Mouse (Mus musculus) heart, postnatal 14 days (tissue): Measurements from ENCODE around the gene Rnd1. TPM values are rescaled to one million over a fixed set of nuclear protein-coding genes. Genes with fewer than 3 reads are reported as not detected.

Source experiments
- DNase-seq, 2 experiments: peaks; one replicate each; pipeline ENCODE4 v3.0.0; 2021 to 2022
- intact Hi-C: fragments of 180-260 bp; cut with DNase I; formaldehyde crosslinking; loops from one replicate; pipeline ENCODE4 v1.15.1; 2025
- total RNA-seq, 2 experiments: library from RNA; stranded (reverse); gene quantifications; 2 replicates each; pipeline ENCODE4 v1.2.3; 2021

Rnd1 gene
- total RNA-seq, 2 experiments from 2014 or later = 0.69 to 1.0 TPM

DNA sequence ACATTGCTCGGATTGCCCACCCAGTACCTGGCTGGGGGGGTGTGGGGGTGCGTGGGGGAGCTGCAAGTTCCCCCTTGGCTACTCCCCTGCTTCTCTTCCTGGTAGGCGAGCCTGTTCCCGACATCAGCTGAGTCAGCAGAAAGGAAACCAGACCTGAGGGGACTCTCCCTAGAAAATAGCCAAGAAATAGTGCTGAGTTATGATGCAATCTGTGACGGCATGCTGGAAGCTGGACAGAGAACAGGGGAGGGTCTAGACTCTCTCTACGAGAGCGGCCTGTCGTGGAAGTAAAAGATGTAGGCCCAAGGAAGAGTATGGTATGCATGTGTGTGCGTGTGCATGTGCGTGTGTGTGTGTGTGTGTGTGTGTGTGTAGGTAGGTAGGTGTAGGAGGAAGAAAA, 5.9 kb upstream of the Rnd1 start:
- no peak for DNase-seq
- intact Hi-C loops = no loop called here

DNA sequence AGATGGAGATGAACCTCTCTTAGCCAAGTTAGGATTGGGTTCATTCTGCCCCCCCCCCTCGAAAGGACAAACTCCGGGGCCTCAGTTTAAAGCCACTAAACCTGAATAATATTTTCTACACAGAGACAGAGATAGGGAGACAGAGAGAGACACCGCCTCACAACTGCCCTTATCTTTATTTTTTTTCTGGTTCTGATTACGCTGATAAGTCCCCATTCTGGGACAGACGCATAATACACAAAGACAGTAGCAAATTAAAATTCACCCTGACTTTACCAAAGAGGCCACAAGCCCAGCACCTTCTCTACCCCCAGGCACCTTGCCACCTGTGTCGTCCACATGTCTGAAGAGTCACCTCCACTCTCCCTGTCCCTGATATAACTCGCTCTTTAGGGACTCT, 4.4 kb upstream of the Rnd1 start:
- no peak for DNase-seq
- intact Hi-C loops = no loop called here

DNA sequence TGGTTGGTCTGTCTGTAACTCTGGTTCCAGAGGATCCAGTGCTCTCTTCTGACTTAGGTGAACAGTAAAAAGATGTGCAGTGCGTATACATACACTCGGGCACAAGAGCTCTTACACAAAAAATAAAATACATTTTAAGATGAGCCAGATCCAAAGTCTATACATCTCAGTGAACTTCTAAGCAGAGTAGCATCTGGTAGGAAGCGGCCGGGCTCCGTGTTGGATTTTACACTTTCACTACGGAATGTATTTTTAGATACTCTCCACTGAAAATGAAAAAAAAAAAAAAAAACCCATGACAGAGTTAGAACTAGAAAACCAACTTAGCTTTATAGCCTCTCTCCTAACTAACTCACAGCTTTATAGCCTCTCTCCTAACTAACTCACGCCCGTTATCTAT, 3.4 kb upstream of the Rnd1 start:
- intact Hi-C loops = no loop called here
- no peak for DNase-seq

DNA sequence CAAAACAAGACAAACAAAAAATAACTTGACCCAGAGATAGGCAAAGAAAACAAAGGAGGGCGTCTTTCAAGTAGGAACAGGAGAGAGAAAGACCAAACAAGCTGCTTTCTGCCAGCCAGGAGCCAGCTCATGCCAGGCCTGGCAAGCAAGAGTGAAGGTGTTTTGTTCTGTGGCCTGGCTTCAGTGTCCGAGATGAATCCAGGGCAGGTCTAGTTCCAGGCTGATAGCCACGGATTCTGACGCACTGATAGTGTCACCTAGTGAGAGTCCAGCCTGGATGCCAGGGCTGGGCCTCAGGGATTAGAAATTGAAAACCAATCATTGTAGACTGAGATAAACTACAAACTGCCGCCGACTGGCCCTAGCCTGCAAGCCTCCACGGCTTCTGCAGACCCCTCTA, 716 bp upstream of the Rnd1 start:
- intact Hi-C loops = no loop called here

DNA sequence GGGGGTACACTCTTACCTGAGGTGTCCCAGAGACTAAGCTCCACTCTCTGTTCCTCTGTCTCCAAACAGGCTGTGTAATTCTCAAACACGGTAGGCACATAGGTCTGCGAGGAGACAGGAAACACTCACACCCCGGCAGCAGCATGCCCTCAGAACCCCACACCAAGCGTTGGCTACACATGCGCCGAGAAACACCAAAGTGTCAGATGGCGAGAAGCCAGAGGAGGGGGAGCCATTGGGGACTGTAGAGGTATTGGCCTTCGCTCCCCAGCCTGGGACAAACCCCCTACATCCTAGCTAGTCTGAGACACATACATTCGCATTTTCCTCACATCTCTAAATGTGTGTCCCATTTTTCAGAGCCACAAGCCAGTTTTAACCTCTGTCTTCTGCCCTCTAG, 790 bp downstream of the Rnd1 start:
- intact Hi-C loops = no loop called here
- DNase-seq = no peak

More for the DNA sequence above, 716 bp upstream of the Rnd1 start:
- no peak for DNase-seq

DNA sequence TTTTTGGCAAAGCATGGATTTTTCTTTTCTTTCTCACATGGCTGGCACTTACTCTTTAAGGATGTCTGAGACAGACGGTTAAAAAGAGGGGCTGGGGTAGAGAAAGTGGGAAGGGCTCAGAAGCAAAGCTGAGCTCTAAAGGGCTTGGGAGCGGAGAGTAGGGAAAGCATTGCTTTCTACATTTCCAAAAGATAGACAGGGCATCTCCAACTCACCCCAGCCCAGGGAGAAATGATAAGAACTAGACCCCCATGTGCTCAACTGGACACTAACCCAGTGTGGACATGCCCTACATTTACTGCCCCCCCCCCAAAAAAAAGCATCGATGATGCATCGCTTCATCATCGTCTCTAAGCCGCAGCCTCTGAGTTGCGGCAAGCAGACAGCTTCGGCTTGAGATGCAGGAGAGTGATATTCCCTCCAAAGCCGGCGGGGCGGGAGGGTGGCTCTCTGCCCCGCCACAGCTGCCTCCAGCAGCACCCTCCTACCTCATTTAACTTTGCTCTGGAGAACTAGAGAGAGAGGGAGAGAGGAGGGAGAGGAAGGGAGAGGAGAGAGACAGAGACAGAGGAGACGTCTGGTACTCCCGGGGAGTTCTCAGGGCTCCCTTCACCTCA, 1.5 kb downstream of the Rnd1 start:
- intact Hi-C loops = no loop called here
- DNase-seq = no peak

DNA sequence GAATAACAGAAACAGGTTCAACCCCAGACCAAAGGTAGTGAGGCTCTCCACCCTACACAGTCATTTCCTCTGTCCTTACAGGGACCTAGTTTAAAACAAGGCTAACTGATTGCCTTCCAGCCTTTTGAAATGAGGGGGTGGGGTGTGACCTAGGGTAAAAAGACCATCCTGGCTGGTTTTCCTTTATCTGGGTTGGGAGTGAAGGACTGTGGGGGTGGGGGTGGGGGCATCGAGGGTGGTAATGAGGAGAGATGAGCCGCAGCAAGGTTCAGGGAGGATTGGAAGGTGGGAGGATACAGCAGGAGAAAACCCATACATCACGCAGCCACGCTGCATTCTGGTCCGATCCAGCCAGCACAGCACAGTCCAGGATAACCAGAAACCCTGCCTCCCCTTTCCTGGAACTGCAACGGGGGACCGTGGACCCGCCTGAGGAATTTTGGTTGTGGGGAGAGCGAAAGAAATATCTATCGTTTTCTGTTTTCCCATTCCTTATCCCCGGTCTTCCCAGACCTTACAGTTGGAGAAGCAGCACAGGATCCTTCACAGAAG, 2.2 kb downstream of the Rnd1 start:
- intact Hi-C loops = no loop called here
- DNase-seq = no peak

DNA sequence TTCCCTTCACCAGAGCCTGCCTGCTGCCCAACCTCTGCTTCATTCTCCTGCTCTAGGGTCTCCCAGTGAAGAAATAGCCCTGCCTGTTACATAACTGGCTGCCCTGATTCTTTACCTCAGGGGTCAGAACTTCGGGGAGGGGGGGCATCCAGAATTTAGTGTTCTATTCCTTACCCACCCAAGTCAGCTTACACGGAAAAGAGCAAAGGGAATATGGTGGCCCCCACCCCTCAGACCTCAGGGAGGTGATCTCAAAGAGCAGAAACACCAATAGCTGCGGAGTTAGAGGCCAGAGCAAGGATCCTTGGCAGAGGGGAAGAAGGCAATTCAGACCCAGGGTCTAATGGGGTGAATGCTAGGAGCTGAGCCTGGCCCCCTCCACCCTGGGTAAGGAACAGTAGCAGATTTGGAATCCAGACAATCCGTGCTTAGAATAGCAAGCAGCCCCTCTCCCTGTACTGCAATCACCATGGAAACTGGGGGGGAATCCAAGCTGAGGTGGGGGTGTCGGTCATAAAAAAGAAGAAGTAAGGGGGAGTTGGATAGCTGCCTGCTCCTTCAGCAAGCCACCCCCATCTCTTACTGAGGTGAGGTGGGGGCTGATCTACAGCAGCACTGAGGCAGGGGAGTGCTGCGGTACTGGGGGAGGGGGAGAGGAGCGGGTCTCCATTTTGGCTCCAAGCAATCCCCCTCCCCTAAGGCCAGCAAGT, 2.8 kb downstream of the Rnd1 start:
- intact Hi-C loops = no loop called here
- no peak for DNase-seq

DNA sequence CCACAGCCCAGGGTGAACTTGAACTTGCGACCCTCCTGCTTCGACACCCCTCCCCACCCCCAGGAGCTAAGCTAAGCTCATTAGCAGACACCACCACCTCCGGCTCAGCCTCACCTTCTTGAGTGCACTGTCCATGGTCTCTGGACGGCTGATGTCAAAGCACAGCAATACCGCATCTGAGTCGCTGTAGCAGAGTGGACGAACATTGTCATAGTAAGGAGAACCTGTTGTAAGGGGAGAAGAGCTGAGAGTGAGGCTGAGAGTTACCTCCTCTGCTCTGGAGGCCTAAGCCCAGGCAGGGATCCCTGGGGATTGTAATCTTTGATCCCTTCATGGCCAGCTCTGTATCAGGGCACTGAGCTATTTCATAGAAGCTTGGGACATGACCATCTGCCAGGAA, 3.5 kb downstream of the Rnd1 start:
- intact Hi-C loops = no loop called here
- no peak for DNase-seq

DNA sequence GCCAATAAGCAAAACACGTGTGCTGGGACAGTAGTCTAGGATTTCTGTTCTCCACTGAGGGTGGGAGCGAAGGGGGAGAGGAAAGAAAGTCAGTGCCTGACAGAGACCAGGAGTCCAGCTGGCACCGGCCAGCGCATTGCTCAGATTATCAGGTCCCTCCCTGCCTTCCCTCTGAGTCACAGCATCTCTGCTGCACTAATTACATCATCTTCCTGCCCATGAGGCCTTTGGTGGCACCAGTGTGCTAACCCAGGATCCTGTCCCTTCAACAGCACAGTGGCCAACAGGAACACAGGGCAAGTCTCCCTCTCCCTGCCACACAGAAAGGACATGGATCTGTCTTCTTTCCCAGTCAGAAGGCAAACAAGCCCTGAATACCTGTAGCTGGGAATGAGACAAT, 4.7 kb downstream of the Rnd1 start:
- intact Hi-C loops = no loop called here

DNA sequence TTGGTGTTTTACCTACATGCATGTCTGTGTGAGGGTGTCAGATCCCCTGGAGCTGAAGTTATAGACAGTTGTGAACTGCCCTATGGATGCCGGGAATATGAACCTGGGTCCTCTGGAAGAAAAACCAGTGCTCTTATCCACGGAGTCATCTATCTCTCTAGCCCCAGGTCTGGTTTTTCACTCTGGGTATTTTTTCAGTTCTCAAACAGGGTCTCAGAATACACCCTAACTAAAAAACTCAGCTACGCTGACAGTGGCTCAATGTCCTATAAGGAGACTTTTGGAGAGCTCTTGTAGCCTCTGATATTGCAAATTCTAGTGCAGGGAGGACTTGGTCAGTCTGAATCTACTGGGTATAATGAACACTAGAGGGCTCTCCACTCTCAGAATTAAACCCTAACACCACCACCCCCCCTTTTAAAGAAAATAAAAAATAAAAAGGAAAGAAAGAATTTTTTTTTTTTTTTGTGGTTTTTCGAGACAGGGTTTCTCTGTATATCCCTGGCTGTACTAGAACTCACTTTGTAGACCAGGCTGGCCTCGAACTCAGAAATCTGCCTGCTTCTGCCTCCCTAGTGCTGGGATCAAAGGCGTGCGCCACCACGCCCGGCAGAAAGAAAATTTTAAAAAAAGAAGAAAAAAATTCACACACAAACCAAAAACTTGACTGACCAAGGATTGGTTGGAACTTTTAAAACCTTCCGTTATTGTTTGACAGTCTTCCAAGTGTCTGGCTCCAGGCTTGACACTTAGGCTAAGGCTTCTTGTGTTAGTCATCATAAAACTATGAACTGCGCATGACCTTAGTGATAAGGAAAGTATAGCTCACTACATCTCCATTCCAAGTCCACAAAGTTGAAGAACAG, 13.0 kb downstream of the Rnd1 start:
- no peak for DNase-seq
- intact Hi-C loops = loop anchor here (1.0 to 5.0 kb wide), 2 partner anchors 35 to 138 kb away; no protein-coding TSS in a partner anchor

More for the DNA sequence above, 4.7 kb downstream of the Rnd1 start:
- DNase-seq = peak in 1 of 2 experiments; percentile 29

DNA sequence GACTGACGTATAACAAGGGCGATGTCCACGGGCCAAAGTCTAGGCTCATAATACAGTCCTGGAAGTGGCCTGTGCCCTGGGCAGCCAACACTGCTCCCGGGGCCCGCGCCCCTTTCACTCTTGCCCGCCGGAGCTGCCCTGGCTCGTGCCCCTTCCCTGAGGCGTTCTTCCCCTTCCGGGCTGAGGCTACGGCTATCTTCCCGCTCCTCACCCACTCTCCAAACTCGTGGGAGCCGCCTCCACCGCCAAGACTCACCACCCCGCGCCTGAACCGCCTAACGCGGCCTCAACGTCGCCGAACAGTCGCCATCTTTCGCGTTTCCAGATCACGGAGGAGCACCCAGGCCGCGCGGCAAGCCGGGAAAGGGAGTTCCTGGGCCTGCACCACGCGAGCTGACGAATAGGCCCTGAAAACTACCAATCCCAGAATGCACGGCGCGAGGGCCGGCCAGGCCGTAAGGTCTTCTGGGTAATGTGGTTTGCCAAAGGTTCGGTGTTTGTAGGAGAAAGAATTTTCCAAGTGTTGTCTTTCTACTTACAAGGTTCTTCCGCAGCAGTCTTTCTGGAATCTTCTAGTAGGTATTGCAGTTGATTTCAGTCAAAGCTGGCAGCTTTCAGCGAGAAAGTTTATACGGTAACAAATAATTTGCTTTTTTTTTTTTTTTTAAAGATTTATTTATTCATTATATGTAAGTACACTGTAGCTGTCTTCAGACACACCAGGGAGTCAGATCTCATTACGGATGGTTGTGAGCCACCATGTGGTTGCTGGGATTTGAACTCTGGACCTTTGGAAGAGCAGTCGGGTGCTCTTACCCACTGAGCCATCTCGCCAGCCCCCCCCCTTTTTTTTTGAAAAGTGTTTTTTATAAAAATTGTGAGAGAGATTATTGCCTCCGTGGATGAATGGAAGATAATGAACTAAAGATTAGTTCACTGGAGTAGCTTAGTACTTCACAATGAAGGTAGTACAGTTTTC, 14.4 kb downstream of the Rnd1 start, which contains the start of gene Ddx23:
Gene Ddx23 (minus strand): TSS at position 328 of the 979 bp plus-strand sequence.
- intact Hi-C loops = loop anchor here (5.0 kb wide), 1 partner anchor 139 kb away; no protein-coding TSS in a partner anchor
- DNase-seq = peak; percentile 94 to 96

DNA sequence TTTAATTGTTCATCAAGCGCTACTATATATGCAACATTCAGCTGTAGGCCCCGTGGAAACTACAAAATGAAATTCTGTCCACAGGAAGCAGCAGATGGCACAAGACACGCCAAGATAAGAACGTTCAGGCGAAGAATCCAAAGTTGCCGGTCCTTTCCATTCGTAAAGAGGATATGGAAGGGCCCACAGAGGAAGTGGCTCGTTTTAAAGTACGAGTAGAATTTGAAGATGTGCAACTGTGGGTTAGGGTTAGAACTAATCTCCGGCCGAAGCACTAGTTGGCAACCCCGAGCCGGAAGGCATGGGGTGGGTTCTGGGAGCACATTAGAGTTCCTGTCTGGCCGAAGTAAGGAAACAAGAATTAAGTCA, 15.1 kb downstream of the Rnd1 start:
- intact Hi-C loops = loop anchor here (5.0 kb wide), 1 partner anchor 140 kb away; no protein-coding TSS in a partner anchor
- DNase-seq = no peak

DNA sequence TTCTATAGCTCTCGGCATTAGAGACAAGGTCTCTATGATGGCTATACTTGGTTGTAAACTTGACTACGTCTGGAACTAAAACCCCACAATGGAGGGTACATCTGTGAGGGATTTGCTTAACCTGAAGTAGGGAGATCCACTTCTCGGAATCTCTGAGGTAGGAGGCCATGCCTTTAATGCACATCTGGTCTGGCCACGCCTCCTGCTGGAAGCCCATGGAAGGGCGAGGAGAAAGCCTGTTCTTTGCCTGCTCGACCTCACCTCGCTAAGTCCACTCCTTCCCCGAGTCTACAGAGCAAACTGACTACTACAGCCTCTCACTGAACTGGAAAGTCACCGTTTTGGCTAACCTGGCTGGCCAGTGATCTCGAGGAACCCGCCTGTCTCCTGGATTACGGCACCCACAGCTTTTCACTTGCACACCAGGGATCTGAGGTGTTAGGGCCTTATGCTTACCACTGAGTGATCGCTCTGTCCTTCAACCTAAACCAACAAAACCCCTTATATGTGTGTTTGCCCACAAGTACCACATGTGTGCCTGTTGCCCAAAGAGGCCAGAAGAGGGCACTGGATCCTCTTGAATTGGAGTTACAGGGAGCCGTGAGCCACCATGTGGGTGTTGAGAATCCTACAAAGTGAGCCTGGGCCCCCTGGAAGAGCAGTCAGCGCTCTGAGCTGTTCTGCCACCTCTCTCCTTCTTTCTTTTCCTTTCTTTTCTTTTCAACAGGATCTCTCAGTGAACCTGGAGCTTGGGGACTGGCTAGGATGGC, 20.1 kb downstream of the Rnd1 start:
- DNase-seq = no peak
- intact Hi-C loops = no loop called here

DNA sequence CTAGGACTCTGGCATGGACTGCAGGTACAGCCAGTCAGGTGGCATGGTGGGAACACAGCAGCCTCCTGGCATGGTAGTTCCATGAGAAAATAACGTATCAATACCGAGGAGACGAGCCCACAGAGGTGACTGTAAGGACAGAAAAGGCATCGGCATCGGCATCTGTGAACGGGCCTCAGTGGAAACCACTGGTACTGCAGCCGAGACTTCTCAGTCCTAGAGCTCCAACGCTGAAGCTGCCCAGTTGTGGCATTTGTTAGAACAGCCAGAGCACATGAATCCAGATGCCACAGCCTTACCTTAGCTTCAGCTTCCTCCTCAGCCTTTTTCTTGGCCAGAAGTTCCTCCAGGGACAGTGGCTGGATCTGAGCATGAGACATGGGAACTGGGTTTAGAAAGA, 25.1 kb downstream of the Rnd1 start:
- intact Hi-C loops = no loop called here
- DNase-seq = no peak

DNA sequence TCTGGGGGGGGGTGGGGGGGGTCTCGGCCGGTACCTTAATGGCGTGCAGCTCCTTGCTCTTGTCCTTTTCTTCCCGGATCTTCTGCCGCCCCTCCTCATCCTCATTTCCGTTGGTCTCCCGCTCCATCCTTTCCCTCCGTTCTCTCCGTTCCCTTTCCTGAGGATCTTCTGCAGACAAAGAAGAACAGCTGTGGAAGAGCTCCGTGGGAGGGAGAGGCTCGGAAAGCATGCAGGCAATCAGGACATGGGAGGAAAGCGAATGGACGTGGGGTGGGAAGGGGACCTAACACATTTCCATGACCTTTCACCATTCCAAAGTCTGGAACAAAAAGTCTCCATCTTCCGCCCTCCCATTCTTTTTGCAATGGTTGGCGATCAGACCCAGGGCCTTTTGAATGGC, 25.8 kb downstream of the Rnd1 start:
- DNase-seq = no peak
- intact Hi-C loops = no loop called here

DNA sequence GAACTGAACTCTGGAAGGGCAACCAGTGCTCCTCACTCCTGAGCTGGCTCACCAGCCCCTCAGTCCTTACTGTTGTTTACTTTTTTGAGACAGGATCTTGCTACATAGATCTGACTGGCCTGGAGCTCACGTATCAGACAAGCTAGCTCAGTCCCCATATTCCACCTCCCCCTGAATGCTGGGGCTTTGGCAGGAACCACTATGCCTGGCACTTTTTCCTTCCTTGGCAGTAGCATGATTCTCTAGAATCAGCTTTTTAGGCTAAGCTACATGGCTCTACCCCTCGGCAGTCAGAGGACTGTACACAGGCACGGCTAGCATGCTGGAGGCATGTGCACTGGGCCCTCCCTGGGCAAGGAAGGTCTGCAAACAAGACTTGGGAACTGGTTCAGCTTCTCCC, 29.2 kb downstream of the Rnd1 start:
- DNase-seq = no peak
- intact Hi-C loops = no loop called here

DNA sequence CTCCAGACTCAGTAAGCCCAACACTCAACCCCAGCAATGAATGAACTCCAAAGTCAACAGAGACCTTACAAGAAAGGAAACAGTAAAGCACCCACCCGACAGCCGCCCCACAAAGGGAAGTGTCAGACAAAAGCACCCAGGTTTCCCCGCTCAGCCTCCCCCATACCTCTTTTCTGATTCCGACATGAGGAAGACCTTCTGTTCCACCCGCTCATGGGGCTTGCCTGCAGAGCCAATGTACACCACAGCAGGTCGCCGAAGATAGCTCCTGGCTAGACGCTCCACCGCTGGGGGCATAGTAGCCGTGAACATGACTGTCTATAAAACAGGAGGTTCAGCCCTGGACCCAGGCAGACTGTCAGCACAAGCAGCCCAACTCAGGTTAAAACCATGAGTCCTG, 30.0 kb downstream of the Rnd1 start:
- DNase-seq = no peak
- intact Hi-C loops = no loop called here

DNA sequence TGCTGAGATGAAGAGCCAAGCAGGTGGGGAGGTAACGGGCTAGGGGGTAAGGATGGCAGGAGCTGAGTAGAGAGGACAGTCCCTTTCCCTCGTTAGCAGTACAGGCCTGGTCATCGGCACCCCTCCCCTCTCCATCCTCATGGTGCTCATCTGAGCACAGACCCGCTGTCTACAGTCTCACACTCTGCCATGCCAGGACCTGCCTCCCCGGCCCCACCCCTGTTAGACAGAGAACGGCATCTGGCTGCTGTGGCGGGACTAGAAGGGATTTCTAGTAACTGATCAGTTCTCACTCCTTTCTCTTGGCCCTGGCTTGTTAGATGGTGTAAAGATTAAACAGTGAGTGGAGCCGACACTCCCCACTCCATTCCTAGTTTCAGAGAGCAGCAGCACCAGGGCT, 30.5 kb downstream of the Rnd1 start:
- DNase-seq = no peak
- intact Hi-C loops = no loop called here
